Mouse (Mus musculus) CH12.LX (cell line): ENCODE measurements at regions not wholly inside any gene's neighbourhood (a gene's known extent, or its start where the extent isn't known, plus 50 kb on each side); places are given as distances from the start of the nearest gene placed in this dataset.

Experiments
- DNase-seq: peaks from one replicate; pipeline ENCODE4 v3.0.0-alpha.2; 2013; ENCODE audit errors: extremely low read depth
- H3K27ac ChIP-seq: 2 replicates; pipeline ENCODE4 v1.5.1; 2012; ENCODE audit warnings: low read depth, mild to moderate bottlenecking, control low read depth, moderate library complexity; ENCODE audit not compliant: insufficient read depth
- H3K27me3 ChIP-seq: replicated peaks from 2 replicates; pipeline ENCODE3; 2012; ENCODE audit warnings: inconsistent platforms
- H3K36me3 ChIP-seq, 2 experiments: replicated peaks in 1 of 2; 2 replicates each; pipeline versions ENCODE3 to v1.6.1; 2012; ENCODE audit warnings: inconsistent platforms in 1 of 2, low read length in 1 of 2, mild to moderate bottlenecking in 1 of 2, mixed read lengths in 1 of 2, moderate library complexity in 1 of 2; ENCODE audit not compliant: control insufficient read depth in 1 of 2, insufficient read depth in 1 of 2
- H3K4me1 ChIP-seq, 2 experiments: 2 replicates each; pipeline ENCODE4 v1.6.1; 2012; ENCODE audit warnings: inconsistent platforms in 1 of 2, moderate library complexity in 1 of 2; ENCODE audit not compliant: insufficient read depth in 2 of 2, control insufficient read depth in 1 of 2
- H3K4me2 ChIP-seq: 2 replicates; pipeline ENCODE4 v1.6.1; 2012; ENCODE audit warnings: low read depth, mild to moderate bottlenecking, control low read depth; ENCODE audit not compliant: poor library complexity, insufficient read depth, severe bottlenecking
- H3K4me3 ChIP-seq, 3 experiments: fragments of 150-350 bp in 1 of 3; sonication (generic) in 1 of 3; replicated peaks in 1 of 3; 2 replicates each; pipeline versions ENCODE3 to v1.5.1; 2011 to 2012; ENCODE audit warnings: low read depth in 2 of 3, low read length in 2 of 3, mild to moderate bottlenecking in 2 of 3, moderate library complexity in 2 of 3, control low read depth in 1 of 3, improper control_type of control experiment in 1 of 3, inconsistent platforms in 1 of 3, mixed read lengths in 1 of 3; ENCODE audit not compliant: poor library complexity in 1 of 3
- H3K79me2 ChIP-seq: replicated peaks from 2 replicates; pipeline ENCODE4 v1.6.1; 2012; ENCODE audit warnings: mild to moderate bottlenecking, moderate library complexity; ENCODE audit not compliant: control insufficient read depth, poor library complexity, insufficient read depth, severe bottlenecking; ENCODE audit errors: extremely low read depth
- H3K9ac ChIP-seq: 2 replicates; pipeline ENCODE4 v1.6.1; 2012; ENCODE audit warnings: low read depth, mild to moderate bottlenecking, control low read depth, moderate library complexity; ENCODE audit not compliant: insufficient read depth
- H3K9me3 ChIP-seq: replicated peaks from 2 replicates; pipeline ENCODE3; 2012; ENCODE audit warnings: low read length, inconsistent platforms, mixed read lengths
- ELF1 ChIP-seq: IDR thresholded peaks from 2 replicates; pipeline ENCODE4 v1.6.1; 2014; ENCODE audit warnings: low read depth, mild to moderate bottlenecking, inconsistent platforms, low read length, improper control_type of control experiment
- EP300 ChIP-seq: IDR thresholded peaks from 2 replicates; pipeline ENCODE4 v1.6.1; 2011; ENCODE audit warnings: low read length, improper control_type of control experiment
- GABPA ChIP-seq: IDR thresholded peaks from 2 replicates; pipeline ENCODE4 v1.6.1; 2012; ENCODE audit warnings: low read depth, low read length, improper control_type of control experiment, inconsistent platforms; ENCODE audit not compliant: insufficient replicate concordance
- IRF4 ChIP-seq: IDR thresholded peaks from 2 replicates; pipeline ENCODE4 v1.6.1; 2014; ENCODE audit warnings: low read depth, mild to moderate bottlenecking, inconsistent platforms, low read length, improper control_type of control experiment
- JUND ChIP-seq: conservative IDR thresholded peaks from 2 replicates; pipeline ENCODE4 v1.6.1; 2011; ENCODE audit warnings: low read depth, low read length, improper control_type of control experiment
- MAFK ChIP-seq: IDR thresholded peaks from 2 replicates; pipeline ENCODE4 v1.6.1; 2011; ENCODE audit warnings: low read length, improper control_type of control experiment; ENCODE audit not compliant: insufficient replicate concordance
- MAX ChIP-seq: IDR thresholded peaks from 2 replicates; pipeline ENCODE4 v1.6.1; 2011; ENCODE audit warnings: low read length, improper control_type of control experiment
- MEF2A ChIP-seq: IDR thresholded peaks from 2 replicates; pipeline ENCODE4 v1.6.1; 2014; ENCODE audit warnings: low read depth, mild to moderate bottlenecking, inconsistent platforms, low read length, improper control_type of control experiment, borderline replicate concordance
- MYC ChIP-seq: IDR thresholded peaks from 2 replicates; pipeline ENCODE4 v1.6.1; 2011; ENCODE audit warnings: low read depth, mild to moderate bottlenecking, improper control_type of control experiment, low read length
- NRF1 ChIP-seq: IDR thresholded peaks from 2 replicates; pipeline ENCODE4 v1.6.1; 2014; ENCODE audit warnings: low read depth, mild to moderate bottlenecking, inconsistent platforms, low read length, improper control_type of control experiment, moderate library complexity
- POLR2A ChIP-seq: IDR thresholded peaks from 2 replicates; pipeline ENCODE4 v1.6.1; 2011; ENCODE audit warnings: low read depth, mild to moderate bottlenecking, improper control_type of control experiment, low read length
- SIN3A ChIP-seq: IDR thresholded peaks from 2 replicates; pipeline ENCODE4 v1.6.1; 2012; ENCODE audit warnings: low read length, improper control_type of control experiment, inconsistent platforms
- TCF12 ChIP-seq: IDR thresholded peaks from 2 replicates; pipeline ENCODE4 v1.6.1; 2014; ENCODE audit warnings: low read depth, mild to moderate bottlenecking, inconsistent platforms, low read length, improper control_type of control experiment
- UBTF ChIP-seq: IDR thresholded peaks from 2 replicates; pipeline ENCODE4 v1.6.1; 2012; ENCODE audit warnings: low read depth, mild to moderate bottlenecking, inconsistent platforms, low read length, improper control_type of control experiment, moderate library complexity
- USF1 ChIP-seq: IDR thresholded peaks from 2 replicates; pipeline ENCODE4 v1.6.1; 2014; ENCODE audit warnings: low read depth, mild to moderate bottlenecking, inconsistent platforms, low read length, improper control_type of control experiment
- ZC3H11A ChIP-seq: IDR thresholded peaks from 2 replicates; pipeline ENCODE4 v1.6.1; 2012; ENCODE audit warnings: low read depth, mild to moderate bottlenecking, inconsistent platforms, low read length, improper control_type of control experiment
- ZMIZ1 ChIP-seq: IDR thresholded peaks from 2 replicates; pipeline ENCODE4 v1.6.1; 2012; ENCODE audit warnings: low read depth, mild to moderate bottlenecking, inconsistent platforms, low read length, improper control_type of control experiment
- ZNF384 ChIP-seq: IDR thresholded peaks from 2 replicates; pipeline ENCODE4 v1.6.1; 2012; ENCODE audit warnings: low read depth, low read length, improper control_type of control experiment, inconsistent platforms
- dilution Hi-C: fragments of 300-500 bp; cut with MboI; formaldehyde crosslinking; loops from 2 replicates; pipeline ENCODE4 v1.14.3; 2020; ENCODE audit warnings: low sequenced_read_pairs; ENCODE audit not compliant: extremely low pct_unique_long_range_greater_than_20kb, extremely low pct_ligation_motif_present
- in situ Hi-C: fragments of 300-500 bp; cut with MboI; formaldehyde crosslinking; loops from 3 replicates; pipeline ENCODE4 v1.14.3; 2019; ENCODE audit warnings: low sequenced_read_pairs, low pct_ligation_motif_present, low pct_unique_long_range_greater_than_20kb, mixed read lengths

DNA sequence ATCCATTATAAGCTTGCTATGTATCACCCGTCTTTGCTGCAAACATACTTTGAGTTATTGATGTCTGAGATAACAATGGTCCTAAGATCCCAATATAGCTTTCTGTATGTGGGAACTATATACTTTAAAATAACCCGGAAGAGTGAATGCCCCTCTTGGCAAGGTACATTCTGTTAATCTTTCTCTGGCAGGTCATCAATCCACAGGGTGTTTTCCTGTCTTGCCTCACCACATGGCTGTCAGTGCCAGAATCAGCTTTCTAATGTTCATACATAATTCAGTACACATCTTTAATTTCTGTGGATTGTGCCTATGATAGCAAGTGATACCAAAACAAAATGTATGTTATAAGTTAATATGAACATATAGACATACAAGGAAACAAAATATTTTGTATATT is 267.6 kb upstream of the Ppfia2 start:
- dilution Hi-C loops = no loop called here
- DNase-seq = no peak
- no peaks in the 10 kb centered on the region for H3K27me3 ChIP-seq
- H3K4me2 ChIP-seq = no peak overlapping the region
- H3K27ac ChIP-seq = no peak overlapping the region
- no peak overlapping the region for H3K4me3 ChIP-seq
- no peak overlapping the region for H3K9ac ChIP-seq
- no peaks in the 10 kb centered on the region for H3K79me2 ChIP-seq
- H3K36me3 ChIP-seq = no peaks in the 10 kb centered on the region
- in situ Hi-C loops = no loop called here
- TF ChIP-seq IRF4 (no peak), UBTF (no peak), ZC3H11A (no peak), POLR2A (no peak), MEF2A (no peak), JUND (no peak), MAFK (no peak), ELF1 (no peak), MAX (no peak), GABPA (no peak)
- H3K4me1 ChIP-seq = no peaks in the 10 kb centered on the region
- H3K9me3 ChIP-seq = peaks cover 6% of the 10 kb centered on the region

DNA sequence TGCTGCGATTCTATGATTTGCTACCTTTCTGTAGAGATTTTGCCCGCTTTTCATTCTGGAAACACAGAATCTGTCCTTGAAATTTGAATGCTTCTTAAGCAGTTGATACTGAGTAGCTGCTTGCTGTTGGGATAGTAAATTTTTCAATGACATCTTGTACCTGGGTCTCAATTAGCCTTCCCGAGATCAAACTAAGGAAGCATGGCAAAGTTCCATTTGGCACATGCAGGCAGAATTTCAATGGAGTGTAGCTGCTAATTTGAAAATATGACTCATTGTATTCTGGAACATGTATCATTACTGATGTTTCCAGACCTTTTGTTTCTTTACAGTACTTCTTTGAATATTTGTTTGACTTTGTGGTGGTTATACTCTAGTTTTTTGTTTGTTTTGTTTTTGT is 245.9 kb upstream of the Ppfia2 start:
- dilution Hi-C loops = no loop called here
- Histone ChIP-seq H3K4me1 (no peaks in the 10 kb centered on the region), H3K79me2 (no peaks in the 10 kb centered on the region), H3K27ac (no peak overlapping the region), H3K4me2 (no peak overlapping the region), H3K9ac (no peak overlapping the region), H3K36me3 (no peaks in the 10 kb centered on the region), H3K9me3 (peaks cover 20% of the 10 kb centered on the region), H3K4me3 (no peak overlapping the region), H3K27me3 (no peaks in the 10 kb centered on the region)
- DNase-seq = no peak
- TF ChIP-seq POLR2A (no peak), ZMIZ1 (no peak), USF1 (no peak), MAFK (no peak), MYC (no peak), UBTF (no peak), SIN3A (no peak), TCF12 (no peak), NRF1 (no peak), JUND (no peak), GABPA (no peak), ELF1 (no peak), ZNF384 (no peak), EP300 (no peak)
- in situ Hi-C loops = no loop called here
